Mouse (Mus musculus): ENCODE measurements around the gene Map1s. TPM values are rescaled to one million over a fixed set of nuclear protein-coding genes. Genes with fewer than 3 reads are reported as not detected.
A peak's percentile ranks its signal among the peaks of the same experiment; 100 is the strongest.

The Map1s gene
- polyA plus RNA-seq, 1 experiment = 24.2 TPM

DNA sequence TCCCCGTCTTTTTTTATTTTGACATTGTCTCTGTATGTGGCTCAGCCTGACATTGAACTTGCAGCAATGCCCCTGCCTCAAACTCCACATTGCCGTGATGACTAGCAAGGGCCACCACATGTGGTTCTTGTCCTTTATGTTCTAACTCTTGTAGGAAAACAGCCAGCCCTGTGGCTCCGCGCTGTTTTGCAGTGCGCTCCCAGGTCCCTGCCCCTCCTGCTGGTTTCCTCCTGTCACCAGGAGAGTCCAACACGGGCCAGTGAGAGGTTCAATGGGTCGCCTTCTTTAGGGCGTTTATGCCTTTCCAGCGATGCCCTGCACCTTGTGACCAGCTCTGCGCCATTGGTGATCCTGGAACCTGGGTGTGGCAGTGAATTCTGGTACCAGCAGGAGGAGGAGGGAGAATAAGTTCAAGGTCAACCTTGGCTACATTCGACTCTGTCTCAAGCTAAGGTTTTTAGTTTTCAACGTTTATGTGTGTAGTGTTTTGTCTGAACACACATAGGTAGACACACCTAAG lies 39.7 kb upstream of the Map1s start:
- Histone ChIP-seq H3K4me1 (ENCODE audit: control insufficient read depth, insufficient read depth, low read length) (no peaks in the 10 kb centered on the region), H3K4me3 (ENCODE audit: insufficient read depth, low read length) (peak overlapping the region; percentile 18), H3K27ac (ENCODE audit: insufficient read depth, low read length) (no peak overlapping the region)
- TF ChIP-seq CTCF (IDR thresholded peaks at IDR 0.05; ENCODE audit: borderline replicate concordance, insufficient read depth, low read length) = no peak
- TF ChIP-seq POLR2A (IDR thresholded peaks at IDR 0.05; ENCODE audit: low read depth, low read length) = no peak

DNA sequence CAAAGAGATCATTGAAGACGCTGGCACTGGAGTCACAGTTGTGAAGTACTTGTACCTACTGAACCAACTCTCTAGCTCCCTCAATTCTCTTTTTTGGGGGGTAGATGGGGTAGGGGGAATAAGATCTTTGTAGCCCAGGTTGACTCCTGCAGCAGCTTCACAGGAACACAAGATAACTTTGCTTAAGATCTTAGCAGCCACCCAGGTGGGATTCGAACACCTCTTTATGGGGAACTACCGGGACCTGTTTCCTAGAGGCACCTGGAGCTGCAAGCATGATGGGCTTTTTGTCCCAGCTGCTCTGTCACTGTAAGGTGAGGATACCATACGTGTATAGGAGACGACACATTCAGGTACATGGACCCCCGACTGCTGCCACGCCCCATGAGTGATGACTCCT lies 39.2 kb upstream of the Map1s start:
- Histone ChIP-seq H3K27ac (ENCODE audit: insufficient read depth, low read length) (no peak overlapping the region), H3K4me1 (ENCODE audit: control insufficient read depth, insufficient read depth, low read length) (no peaks in the 10 kb centered on the region), H3K4me3 (ENCODE audit: insufficient read depth, low read length) (no peak overlapping the region)

DNA sequence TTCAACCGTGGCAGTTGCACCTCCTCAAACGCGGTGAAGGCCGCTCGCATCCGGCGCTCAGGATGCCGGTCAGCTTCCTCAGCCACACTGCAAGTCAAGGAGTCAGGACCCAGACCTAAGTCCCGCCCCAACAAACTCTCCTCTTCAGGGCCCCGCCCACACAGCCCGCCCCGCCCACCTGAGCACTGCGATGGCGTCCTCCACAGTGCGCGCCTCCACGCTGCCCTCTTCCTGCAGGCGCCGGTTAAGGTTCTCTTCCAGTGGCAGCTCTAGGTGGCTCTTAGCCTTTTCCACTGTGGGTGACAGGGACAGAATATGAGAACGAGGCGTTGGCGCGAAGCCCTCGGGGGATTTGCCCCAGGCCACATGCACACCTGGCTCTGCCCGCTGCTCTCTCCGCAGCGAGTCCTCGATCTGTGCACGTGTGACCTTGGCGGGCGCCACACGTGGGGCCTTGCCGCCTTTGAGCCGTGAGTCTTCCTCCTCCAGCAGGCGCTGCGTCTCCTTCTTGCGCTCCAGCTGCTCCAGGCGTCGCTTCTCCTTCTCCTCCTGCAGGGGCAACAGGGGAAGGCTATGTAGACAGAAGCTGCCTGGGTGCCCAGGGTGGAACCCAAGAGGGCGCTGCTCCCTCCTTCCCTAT lies 37.1 kb upstream of the Map1s start:
- H3K4me3 ChIP-seq (ENCODE audit: insufficient read depth, low read length) = no peak overlapping the region
- no peaks in the 10 kb centered on the region for H3K4me1 ChIP-seq (ENCODE audit: control insufficient read depth, insufficient read depth, low read length)
- peak; percentile 7; the same call in 1 of the 2 replicates for TF ChIP-seq CTCF (IDR thresholded peaks at IDR 0.05; ENCODE audit: borderline replicate concordance, insufficient read depth, low read length)
- TF ChIP-seq POLR2A (IDR thresholded peaks at IDR 0.05; ENCODE audit: low read depth, low read length) = no peak
- no peak overlapping the region for H3K27ac ChIP-seq (ENCODE audit: insufficient read depth, low read length)

More for the DNA sequence above, 39.2 kb upstream of the Map1s start:
- no peak for TF ChIP-seq POLR2A (IDR thresholded peaks at IDR 0.05; ENCODE audit: low read depth, low read length)
- TF ChIP-seq CTCF (IDR thresholded peaks at IDR 0.05; ENCODE audit: borderline replicate concordance, insufficient read depth, low read length) = no peak

DNA sequence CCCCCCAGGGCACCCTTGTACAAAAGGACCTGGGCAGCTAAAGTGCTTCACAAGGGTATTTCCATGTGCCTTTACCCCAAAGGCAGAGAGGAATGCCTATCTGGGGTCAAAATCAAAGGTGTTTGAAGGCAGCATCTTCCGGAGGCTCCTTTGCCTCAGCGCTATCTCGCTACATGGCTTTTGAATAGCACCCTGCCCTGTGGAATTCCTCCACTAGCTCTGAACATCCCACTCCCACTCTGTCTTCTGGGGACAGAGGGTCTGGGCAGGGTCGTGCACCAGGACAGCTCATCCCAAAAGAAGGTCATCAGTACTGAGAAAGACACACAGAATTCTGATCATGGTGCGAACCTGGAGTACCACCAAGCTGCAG lies 36.5 kb upstream of the Map1s start:
- TF ChIP-seq CTCF (IDR thresholded peaks at IDR 0.05; ENCODE audit: borderline replicate concordance, insufficient read depth, low read length) (no peak), POLR2A (IDR thresholded peaks at IDR 0.05; ENCODE audit: low read depth, low read length) (no peak)
- Histone ChIP-seq H3K4me1 (ENCODE audit: control insufficient read depth, insufficient read depth, low read length) (no peaks in the 10 kb centered on the region), H3K27ac (ENCODE audit: insufficient read depth, low read length) (no peak overlapping the region), H3K4me3 (ENCODE audit: insufficient read depth, low read length) (no peak overlapping the region)

DNA sequence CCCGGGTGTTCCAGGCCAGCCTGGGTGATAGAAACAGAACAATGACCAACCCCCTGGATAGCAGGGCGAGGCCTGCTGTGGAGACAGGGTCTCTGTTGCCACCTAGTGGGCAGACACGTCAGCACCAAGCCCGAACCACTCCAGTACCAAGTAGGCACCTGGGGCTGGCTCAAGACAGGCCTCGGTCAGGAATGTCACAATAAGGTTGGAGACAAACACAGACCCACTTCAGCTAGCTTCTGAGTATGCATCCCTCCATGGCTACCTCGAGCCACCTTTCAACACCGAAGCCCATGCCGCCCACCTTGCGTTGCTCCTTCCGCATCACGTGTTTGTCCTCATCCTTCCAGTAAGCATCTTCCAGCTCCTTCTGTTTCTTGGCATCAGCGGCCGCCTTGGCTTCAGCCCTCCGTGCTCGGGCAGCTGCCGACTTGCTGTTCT lies 36.1 kb upstream of the Map1s start:
- no peak overlapping the region for H3K4me3 ChIP-seq (ENCODE audit: insufficient read depth, low read length)
- no peaks in the 10 kb centered on the region for H3K4me1 ChIP-seq (ENCODE audit: control insufficient read depth, insufficient read depth, low read length)
- TF ChIP-seq POLR2A (IDR thresholded peaks at IDR 0.05; ENCODE audit: low read depth, low read length) (no peak), CTCF (IDR thresholded peaks at IDR 0.05; ENCODE audit: borderline replicate concordance, insufficient read depth, low read length) (peak; percentile 97)
- H3K27ac ChIP-seq (ENCODE audit: insufficient read depth, low read length) = no peak overlapping the region

DNA sequence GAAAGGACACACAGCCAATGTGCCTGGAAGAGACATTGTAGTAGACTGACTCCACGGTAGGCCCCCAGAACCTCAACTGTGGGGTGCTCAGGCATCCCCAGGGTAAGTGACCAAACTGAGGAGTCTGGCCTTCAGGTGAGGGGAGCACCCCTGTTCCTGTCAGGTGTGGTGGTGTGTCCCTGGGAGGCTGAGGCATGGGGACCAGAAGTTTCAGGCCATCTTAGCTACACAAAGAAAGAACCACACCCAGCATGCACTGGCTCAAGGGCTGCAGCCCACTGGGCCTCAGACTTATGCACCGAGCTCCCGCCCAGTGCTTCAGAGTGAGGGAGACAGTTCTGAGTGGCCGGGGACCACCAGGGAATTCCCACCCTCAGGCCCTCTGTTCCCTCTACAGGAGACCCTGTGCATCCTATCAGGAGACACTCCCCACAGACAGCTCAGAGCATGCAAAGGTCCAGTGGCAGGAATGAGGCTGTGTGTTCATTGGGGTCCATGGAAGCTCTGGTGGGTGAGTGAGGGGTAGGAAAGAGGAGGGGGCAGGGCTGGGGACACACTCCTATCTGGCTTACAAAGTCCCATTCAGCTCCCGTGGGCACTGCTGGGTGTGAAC lies 34.4 kb upstream of the Map1s start:
- H3K4me3 ChIP-seq (ENCODE audit: insufficient read depth, low read length) = no peak overlapping the region
- no peaks in the 10 kb centered on the region for H3K4me1 ChIP-seq (ENCODE audit: control insufficient read depth, insufficient read depth, low read length)
- H3K27ac ChIP-seq (ENCODE audit: insufficient read depth, low read length) = no peak overlapping the region
- TF ChIP-seq CTCF (IDR thresholded peaks at IDR 0.05; ENCODE audit: borderline replicate concordance, insufficient read depth, low read length) (no peak), POLR2A (IDR thresholded peaks at IDR 0.05; ENCODE audit: low read depth, low read length) (no peak)

DNA sequence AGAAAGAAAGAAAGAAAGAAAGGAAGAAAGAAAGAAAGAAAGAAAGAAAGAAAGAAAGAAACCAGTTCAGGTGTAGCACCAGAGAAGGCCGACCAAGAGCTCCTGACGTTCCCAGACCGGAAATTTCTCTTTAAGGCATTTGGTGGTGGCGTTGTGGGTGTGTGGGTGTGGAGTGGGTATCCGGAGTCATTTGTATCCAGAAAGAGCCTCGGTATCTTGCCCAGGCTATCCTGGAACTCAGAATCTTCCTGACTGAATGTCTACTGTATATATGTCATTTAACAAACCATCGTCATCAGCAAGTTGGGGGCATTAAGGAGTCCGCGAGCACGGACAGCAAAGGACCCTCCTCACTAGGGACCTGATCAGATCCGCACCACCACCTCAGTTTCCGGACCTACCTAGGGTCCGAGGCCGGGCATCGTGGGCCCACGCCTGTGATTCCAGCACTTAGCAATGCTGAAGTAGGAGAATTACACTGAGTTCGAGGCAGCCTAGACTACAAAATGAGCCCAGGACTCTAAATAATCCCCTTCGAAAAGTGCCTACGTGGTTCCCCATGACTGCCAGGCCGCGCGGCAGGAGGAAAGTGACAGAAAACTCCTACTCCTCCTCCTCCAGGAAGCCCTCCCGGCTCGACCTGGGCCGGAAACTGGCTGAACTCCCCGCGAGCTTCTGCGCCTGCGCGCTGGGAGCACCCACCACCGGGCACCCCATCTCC lies 32.9 kb upstream of the Map1s start:
- no peaks in the 10 kb centered on the region for H3K4me1 ChIP-seq (ENCODE audit: control insufficient read depth, insufficient read depth, low read length)
- no peak for TF ChIP-seq CTCF (IDR thresholded peaks at IDR 0.05; ENCODE audit: borderline replicate concordance, insufficient read depth, low read length)
- no peak; the same call in 1 of the 2 replicates for TF ChIP-seq POLR2A (IDR thresholded peaks at IDR 0.05; ENCODE audit: low read depth, low read length)

DNA sequence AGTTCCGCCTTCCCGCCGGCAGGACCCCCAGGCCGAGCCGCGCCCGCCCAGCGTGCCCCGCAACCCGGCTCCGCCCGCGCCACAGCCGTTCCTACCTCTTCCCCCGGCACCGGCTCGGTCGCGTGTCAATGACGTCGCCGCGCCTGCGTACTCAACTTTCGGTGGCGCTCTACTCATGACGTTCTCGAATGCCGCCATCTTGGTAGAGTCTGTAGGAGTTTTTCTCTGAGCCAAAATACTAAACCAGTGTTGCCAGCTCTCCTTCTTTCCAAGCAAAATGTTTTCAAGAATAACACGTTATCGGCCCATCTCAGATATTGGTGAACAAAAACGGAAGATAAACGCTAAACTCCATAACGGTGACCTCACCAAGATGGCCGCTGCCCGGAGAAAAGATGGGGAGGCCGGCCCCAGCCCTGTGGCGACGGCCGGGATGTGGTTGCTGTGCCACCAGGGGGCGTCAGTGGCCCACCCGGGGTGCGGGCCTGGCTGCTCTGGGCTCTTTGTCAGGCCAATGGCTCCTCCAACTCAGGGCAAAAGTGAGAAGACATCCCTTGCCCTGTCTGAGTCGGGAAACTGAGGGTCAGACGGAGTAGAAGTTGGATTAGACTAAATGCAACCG lies 32.3 kb upstream of the Map1s start, which contains the start of gene Ccdc124:
TSS of gene Ccdc124 (minus strand) at position 572 of the 622 bp plus-strand sequence.
- TF ChIP-seq CTCF (IDR thresholded peaks at IDR 0.05; ENCODE audit: borderline replicate concordance, insufficient read depth, low read length) = peak; percentile 59
- TF ChIP-seq POLR2A (IDR thresholded peaks at IDR 0.05; ENCODE audit: low read depth, low read length) = peak; percentile 30; the same call in 1 of the 2 replicates
- Histone ChIP-seq H3K27ac (ENCODE audit: insufficient read depth, low read length) (peak within 1 kb of the TSS; percentile 94), H3K4me1 (ENCODE audit: control insufficient read depth, insufficient read depth, low read length) (no peaks in the 10 kb centered on the region)

More for the DNA sequence above, 32.9 kb upstream of the Map1s start:
- Histone ChIP-seq H3K4me3 (ENCODE audit: insufficient read depth, low read length) (peak overlapping the region; percentile 81), H3K27ac (ENCODE audit: insufficient read depth, low read length) (peak overlapping the region; percentile 94)

DNA sequence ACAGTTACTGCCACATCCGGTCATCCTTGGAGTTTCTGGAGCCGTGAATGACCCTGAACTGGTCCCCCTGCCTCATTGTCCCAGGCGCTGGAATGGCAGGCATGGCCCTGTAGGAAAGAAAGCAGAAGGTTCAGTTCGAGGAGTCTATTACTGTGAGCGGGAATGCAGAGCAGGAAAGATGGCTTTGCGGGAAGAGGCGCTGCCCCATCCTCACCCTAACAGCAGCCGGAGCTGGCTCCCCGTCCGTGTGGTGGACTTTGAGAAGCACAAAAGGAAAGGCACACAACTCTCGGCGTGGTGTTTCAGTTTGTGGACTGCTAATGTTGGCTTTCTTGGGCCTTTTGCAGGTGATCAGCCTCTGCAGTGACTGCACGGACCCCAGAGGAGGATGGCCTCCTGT lies 31.3 kb upstream of the Map1s start:
- Histone ChIP-seq H3K4me1 (ENCODE audit: control insufficient read depth, insufficient read depth, low read length) (no peaks in the 10 kb centered on the region), H3K27ac (ENCODE audit: insufficient read depth, low read length) (no peak overlapping the region), H3K4me3 (ENCODE audit: insufficient read depth, low read length) (no peak overlapping the region)
- TF ChIP-seq POLR2A (IDR thresholded peaks at IDR 0.05; ENCODE audit: low read depth, low read length) = no peak
- no peak for TF ChIP-seq CTCF (IDR thresholded peaks at IDR 0.05; ENCODE audit: borderline replicate concordance, insufficient read depth, low read length)

More for the DNA sequence above, 32.3 kb upstream of the Map1s start, which contains the start of gene Ccdc124:
- peak within 1 kb of the TSS; percentile 81 for H3K4me3 ChIP-seq (ENCODE audit: insufficient read depth, low read length)
